Mouse (Mus musculus) embryo, embryonic 11 days (tissue): ENCODE data around the gene Camta2.

Source experiments
- DNase-seq: peaks from one replicate; pipeline ENCODE4 v3.0.0-alpha.2; 2015

Camta2 gene

DNA sequence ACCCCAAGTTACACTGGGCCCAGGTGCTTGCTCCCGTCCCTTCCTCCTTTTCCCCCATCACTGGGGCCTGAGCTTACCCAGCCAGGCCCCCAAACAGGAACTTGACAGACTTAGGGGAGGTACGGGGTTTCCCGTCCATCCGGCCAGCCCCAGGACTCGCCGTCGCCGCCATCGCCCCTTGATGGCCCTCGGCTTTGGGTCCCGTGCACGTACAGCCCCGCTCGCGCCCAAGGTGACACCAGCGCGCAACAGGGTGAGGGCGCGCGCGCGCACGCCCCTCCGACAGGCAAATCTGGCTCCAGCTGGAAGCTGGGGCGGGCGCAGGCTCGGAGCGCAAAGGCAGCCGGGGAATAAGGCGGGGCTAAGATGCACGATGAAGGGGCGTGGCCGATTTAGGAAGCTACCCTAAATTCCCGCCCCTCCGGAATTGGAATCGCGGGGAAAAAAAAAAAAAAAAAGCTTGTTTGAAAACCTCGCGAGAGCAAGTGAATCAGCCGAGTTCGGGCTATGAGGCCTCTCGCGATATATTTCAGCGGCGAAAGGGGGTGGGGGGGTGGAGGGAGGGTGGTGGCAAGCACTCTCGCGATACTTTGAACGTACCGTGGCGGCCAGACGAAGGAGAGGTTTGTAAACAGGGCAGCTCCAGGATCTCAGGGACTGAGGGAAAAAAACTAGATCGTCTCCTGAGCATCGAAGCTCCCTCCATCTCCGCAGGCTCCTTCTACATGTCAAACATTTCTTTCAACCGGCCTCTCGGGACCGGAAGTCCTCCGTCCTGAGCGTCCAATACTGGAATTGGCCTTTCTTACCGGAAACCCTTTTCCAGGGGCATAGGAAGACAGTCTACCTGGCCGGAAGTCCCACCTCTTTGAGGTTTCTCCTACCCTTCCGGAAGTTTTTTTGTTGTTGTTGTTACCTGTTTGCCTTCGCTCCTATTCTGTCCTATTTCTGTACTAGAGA, 40.9 kb downstream of the Camta2 start, which contains the start of the genes Rnf167 and Slc25a11:
TSS of gene Rnf167 (plus strand) at position 545 of the 960 bp plus-strand sequence.
TSS of gene Slc25a11 (minus strand) at position 789 of the 960 bp plus-strand sequence.
- peak; percentile 100 for DNase-seq

DNA sequence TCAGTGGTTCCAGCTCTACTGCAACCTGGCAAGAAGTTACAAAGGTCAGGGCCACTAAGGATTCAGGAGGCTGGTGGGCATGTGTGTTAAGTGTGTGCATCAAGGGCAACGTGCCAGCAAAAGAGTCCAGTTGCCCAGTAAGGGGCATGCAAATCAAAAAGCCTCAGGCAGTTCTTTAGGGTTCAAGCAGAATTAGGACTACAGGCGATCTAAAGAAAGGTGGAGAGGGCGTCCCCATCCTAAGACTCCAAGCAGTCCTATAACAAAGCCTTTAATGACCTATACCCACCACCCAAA, 41.7 kb downstream of the Camta2 start:
- no peak for DNase-seq

DNA sequence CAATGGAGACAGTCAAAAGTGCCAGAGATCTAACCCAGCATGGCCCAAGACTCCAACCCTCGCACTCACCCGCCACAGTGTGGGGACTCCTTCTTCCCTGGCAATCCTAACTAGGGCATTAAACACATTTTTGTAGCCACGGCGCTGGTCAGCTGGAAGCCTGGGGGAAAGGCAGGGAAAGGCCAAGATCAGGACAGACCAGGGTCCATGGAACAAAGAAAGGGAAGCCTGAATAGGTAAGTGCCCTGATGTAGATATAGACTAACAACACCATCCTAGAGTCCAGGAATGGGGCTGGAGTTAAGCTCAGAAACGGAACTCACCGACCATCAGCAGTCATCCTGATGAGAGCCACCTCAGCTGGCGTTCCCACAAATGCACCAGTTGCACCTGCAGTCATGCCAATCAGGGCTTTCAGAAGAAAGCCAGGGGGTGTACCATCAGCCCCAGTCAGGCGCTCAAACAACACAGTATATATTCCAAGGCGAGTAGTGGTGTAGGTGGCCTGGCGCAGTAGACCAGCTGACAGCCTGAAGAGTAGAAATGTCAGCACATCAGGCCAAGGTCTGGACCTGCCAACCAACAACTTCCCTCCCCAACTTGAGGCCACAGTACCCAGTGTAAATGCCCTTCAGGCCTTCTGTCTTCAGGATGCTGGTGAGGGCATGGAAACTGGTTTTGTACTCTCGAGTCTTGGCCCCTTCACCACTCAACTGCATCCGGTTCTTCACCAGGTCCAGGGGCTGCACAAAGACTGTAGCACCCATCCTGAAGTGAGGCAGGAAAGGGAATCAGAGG, 42.2 kb downstream of the Camta2 start:
- DNase-seq = no peak

GRCm38 (mm10) chr11:70644564-70645103, 43.3 kb downstream of the Camta2 start:
- no peak for DNase-seq

DNA sequence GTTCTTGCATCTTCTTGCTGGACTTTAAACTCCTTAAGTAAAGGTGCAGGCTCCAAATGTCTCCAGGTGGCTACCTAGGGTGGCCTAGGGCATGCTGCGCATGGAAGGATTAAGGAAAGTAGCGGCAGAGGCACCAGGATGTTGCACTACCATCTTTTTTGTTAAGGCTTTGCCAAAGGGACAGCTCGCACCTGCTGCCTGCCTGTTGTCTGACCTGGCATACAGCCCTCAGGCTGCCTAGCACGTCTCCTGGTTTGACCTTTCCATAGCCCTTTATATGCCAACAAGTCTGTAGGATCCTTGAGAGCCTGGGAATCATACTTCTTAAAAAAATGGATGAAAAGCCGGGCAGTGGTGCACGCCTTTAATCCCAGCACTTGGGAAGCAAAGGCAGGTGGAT, 44.9 kb downstream of the Camta2 start:
- DNase-seq = no peak

DNA sequence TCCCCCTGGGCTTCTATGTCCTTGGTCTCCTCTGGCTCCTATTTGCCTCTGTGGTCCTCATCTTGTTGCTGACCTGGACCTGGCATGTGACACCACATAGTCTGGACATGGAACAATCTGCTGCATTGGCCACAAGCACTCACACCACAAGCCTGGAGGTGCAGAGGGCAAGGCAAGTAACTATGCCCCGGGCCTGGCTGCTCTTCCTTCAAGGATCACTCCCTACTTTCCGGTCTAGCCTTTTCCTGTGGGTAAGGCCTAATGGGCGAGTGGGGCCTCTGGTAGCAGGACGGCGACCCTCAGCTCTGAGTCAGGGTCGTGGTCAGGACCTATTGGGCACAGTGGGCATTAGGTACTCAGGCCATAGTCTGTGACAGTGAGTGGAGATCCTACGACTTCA, 46.7 kb downstream of the Camta2 start:
- DNase-seq = no peak

DNA sequence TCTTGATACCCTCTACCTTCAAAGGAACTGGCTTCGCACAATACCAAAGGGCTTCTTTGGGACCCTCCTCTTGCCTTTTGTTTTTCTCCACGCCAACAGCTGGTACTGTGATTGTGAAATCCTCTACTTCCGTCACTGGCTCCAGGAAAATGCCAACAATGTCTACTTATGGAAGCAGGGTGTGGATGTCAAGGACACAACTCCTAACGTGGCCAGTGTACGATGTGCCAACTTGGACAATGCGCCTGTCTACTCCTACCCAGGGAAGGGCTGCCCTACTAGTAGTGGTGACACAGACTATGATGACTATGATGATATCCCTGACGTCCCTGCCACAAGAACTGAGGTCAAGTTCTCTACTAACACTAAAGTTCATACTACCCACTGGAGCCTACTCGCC, 47.9 kb downstream of the Camta2 start:
- DNase-seq = no peak

DNA sequence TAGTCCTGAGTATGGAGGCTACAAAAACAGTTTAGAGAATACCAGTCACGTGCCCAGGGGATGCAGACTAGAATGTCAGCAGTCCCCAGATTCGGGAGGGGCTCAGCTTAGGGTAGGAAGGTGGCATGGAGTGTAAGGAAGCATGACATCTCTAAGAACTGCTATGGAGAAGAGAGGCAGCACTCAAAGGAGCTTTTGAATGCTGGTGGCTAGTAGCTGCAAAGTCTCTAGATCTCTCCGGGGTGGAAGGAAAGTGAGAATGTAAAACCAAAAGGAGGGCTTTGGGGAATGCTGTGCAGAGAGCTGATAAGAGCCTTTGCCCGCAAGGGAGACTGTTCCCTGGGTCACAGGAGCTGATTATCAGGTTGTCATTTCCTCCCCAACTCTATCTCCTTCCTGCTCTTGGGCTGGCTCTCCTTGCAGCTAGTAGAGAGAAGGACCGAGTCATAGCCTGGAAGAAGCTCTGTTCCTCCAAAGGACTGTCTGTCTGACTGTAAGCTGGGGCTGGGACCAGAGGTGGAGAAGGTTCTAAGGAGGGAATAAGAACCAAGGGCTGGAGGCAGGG, 49.1 kb downstream of the Camta2 start, which contains the start of gene Gp1ba:
TSS of gene Gp1ba (plus strand) at position 409 of the 565 bp plus-strand sequence.
- no peak for DNase-seq

GRCm38 (mm10) chr11:70638293-70638692, 49.6 kb downstream of the Camta2 start:
- DNase-seq = no peak

DNA sequence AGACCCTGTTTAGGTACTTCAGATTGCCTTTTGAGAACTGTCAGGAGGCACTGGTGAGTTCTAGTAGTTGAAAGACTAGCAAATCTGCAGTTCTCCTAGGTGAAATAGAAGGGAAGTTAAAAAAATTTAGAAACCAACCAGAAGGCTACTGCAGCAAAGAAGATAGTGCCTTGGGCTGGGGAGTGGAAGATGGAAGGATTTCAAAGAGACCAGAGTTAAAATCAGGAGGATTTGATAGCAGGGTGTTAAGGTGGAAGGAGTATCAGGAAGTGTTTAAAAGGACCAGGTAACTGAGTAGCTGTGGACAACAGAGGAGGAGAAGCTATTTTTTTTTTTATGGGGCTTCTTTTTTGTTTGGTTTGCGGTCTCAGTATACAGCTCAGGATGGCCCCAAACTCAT, 50.1 kb downstream of the Camta2 start:
- DNase-seq = no peak

DNA sequence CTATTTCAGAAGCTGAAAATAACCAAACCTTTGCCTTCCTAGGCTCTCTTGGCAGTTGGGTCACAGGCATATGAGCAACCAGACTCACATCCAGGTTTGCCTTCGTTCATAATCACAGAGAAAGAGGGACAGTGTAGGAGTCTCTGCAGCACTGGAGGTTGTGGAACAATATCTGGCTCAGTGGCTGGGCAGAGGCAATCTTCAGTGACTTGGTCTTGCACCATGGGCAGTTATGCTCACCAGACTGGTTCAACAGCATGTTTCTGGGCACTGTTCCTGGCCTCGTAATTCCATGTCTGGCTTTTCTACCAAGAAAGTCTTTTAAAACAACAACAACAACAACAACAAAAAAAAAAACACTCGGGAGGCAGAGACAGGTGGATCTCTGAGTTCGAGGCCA, 52.3 kb downstream of the Camta2 start:
- no peak for DNase-seq

DNA sequence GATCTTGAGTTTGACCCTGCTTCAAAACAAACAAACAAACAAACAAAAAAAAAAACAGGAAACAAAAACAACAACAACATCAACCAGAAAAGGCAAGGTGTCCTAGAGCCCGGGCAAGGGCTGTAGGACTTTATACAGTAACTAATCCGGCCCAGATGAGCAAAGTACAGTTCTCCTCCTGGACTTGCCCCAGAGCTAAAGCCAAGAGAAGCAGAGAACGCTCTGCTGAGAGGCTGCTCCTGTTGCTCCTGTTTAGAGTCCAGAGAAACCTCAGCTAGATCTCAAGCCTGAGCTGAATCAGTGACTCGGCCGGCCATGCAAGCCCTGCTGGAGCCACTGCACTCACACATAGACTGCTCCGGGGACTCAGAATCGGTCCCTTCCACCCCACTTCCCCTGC, 57.8 kb downstream of the Camta2 start:
- DNase-seq = no peak

- peak; percentile 22 for DNase-seq
These were observed 58.3 kb downstream of the Camta2 start for GRCm38 (mm10) chr11:70629557-70629956.

DNA sequence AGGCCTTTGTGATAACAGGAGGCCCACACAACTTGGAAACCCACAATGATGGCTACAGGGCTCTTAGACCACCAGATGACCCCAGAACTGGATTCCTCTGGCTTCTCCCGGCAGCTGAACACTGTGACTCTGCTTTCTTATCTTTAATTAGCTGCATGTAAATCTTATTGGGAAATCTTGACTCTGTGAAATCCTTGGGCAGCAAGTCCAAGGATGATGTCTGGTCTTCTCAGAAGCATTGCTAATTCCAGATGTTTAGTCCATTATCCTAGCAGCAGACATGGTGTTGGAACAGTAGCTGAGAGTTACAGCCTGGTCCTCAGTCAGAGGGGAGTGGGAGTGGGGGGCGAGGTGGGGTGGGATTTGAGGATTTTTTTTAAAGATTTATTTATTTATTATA, 59.5 kb downstream of the Camta2 start:
- no peak for DNase-seq

DNA sequence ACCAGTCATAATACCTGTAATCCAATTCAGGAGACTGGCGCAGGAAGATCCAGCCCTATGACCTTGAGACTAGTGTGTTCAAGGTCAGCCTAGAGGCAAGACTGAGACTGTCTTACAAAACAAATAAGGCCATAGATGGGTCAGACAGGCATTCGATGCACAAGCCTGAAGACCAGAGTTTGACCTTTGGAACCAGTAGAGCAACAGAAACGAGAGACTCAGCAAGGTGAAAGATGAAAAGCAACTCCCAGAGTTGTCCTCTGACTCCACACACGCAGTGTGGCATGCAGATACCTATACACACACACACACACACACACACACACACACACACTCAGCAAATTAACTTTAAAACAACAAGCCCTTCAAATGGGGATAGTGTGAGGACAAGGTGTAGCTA, 61.0 kb downstream of the Camta2 start:
- no peak for DNase-seq

- peak; percentile 68 for DNase-seq
These were observed 62.4 kb downstream of the Camta2 start for GRCm38 (mm10) chr11:70625473-70625872.

- DNase-seq = no peak
These were observed 64.7 kb downstream of the Camta2 start for GRCm38 (mm10) chr11:70623053-70623742.

DNA sequence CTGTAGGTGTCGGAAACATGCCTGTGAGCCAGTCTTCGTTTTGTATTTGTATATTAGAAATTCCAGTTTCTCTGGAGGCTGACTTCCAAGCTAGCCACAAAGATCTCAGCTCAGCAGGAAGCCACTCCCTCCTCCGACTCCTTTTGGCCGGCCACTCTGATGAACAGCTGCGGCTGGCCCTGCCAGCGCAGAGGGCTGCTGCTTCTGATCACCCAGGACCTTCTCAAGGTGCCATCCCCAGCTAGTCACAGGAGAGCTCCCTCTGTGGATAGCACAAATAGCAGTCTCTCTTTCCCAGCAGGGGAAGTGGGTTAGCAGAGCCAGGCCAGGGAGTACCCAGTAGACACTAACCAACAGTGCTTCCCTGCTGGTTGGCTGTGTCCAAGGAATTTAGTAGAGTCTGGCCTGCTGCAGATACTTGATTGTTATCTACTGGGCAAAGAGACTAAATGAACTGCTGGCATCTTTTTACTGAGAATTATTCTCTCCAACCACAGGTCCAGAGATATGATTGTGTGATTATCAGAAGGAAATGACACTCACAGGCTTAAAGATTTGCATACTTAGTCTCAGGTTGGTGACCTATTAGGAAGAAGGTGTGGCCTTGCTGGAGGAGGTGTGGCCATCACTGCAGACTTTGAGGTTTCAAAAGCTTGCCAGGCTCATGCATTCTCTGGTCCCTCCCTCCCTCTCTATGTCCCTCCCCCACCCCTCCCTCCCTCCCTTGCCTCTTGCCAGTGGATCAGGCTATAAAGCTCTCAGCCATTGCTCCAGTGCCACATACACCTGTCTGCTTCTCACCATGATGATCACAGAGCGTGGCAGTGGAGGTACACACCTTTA, 65.7 kb downstream of the Camta2 start:
- no peak for DNase-seq
